Mouse (Mus musculus): ENCODE results near the gene Olfr1193. TPM values are rescaled to one million over a fixed set of nuclear protein-coding genes. Genes with fewer than 3 reads are reported as not detected.
"Not testable (repeated sequence)": the region's sequence is repeated elsewhere in the genome, so short reads cannot be mapped to it uniquely, and the experiment has no call there.

The Olfr1193 gene
- not detected in 2 replicates for polyA plus RNA-seq (2016; fragmentation: Nextera tagmentation; extraction: Ambion mirVana)

GRCm38 (mm10) chr2:88675328-88675727 is at the start of gene Olfr1193:
Olfr1193 (plus strand) TSS chr2:88675628.
- H3K36me3 ChIP-seq; H3K27me3 ChIP-seq (ENCODE audit: insufficient read depth, poor library complexity, severe bottlenecking); H3K27ac ChIP-seq; H3K4me3 ChIP-seq; H3K9me3 ChIP-seq; DNase-seq (ENCODE audit: low spot score); H3K4me1 ChIP-seq (replicated peaks): not testable (repeated sequence)

GRCm38 (mm10) chr2:88640242-88640641 is 35.2 kb upstream of the Olfr1193 start, which contains the start of gene Olfr1191-ps1:
Olfr1191-ps1 (plus strand) TSS chr2:88640542.
- not testable (repeated sequence) for H3K4me1 ChIP-seq (replicated peaks); H3K9me3 ChIP-seq; H3K36me3 ChIP-seq; DNase-seq (ENCODE audit: low spot score); H3K4me3 ChIP-seq; H3K27ac ChIP-seq; H3K27me3 ChIP-seq (ENCODE audit: insufficient read depth, poor library complexity, severe bottlenecking)
- 96% methylated on average over 1 of the region's 1 CpGs for WGBS

- Histone ChIP-seq H3K27me3 (ENCODE audit: insufficient read depth, poor library complexity, severe bottlenecking) (no peaks in the 10 kb centered on the region), H3K36me3 (no peaks in the 10 kb centered on the region), H3K27ac (no peak within 1 kb of the TSS), H3K9me3 (no peaks in the 10 kb centered on the region), H3K4me1 (replicated peaks) (no peaks in the 10 kb centered on the region), H3K4me3 (no peak within 1 kb of the TSS)
- DNase-seq (ENCODE audit: low spot score): no peak
- WGBS: 51% methylated on average over 1 of the region's 1 CpGs
These were observed 27.2 kb upstream of the Olfr1193 start, which contains the start of gene Olfr1192-ps1 for GRCm38 (mm10) chr2:88648209-88648608. Olfr1192-ps1 (plus strand) TSS chr2:88648509.

GRCm38 (mm10) chr2:88689087-88689486 is 13.7 kb downstream of the Olfr1193 start, which contains the start of gene Olfr1195:
Olfr1195 (minus strand) TSS chr2:88689187.
- no peaks in the 10 kb centered on the region for H3K9me3 ChIP-seq
- H3K4me1 ChIP-seq (replicated peaks): no peaks in the 10 kb centered on the region
- no peak within 1 kb of the TSS for H3K27ac ChIP-seq
- DNase-seq (ENCODE audit: low spot score): no peak
- H3K4me3 ChIP-seq: no peak within 1 kb of the TSS
- no peaks in the 10 kb centered on the region for H3K36me3 ChIP-seq
- H3K27me3 ChIP-seq (ENCODE audit: insufficient read depth, poor library complexity, severe bottlenecking): no peaks in the 10 kb centered on the region

- no peak within 1 kb of the TSS for H3K27ac ChIP-seq
- no peaks in the 10 kb centered on the region for H3K9me3 ChIP-seq
- DNase-seq (ENCODE audit: low spot score): no peak
- WGBS: 91% methylated on average over 2 of the region's 2 CpGs
- no peaks in the 10 kb centered on the region for H3K36me3 ChIP-seq
- H3K4me3 ChIP-seq: no peak within 1 kb of the TSS
- no peaks in the 10 kb centered on the region for H3K4me1 ChIP-seq (replicated peaks)
- H3K27me3 ChIP-seq (ENCODE audit: insufficient read depth, poor library complexity, severe bottlenecking): no peaks in the 10 kb centered on the region
These were observed 29.1 kb downstream of the Olfr1193 start, which contains the start of gene Olfr1196 for GRCm38 (mm10) chr2:88704497-88704896. Olfr1196 (minus strand) TSS chr2:88704597.

Other genes with a start within 250 kb of the Olfr1193 start
- not detected in 2 replicates for gene Olfr1181, start 249.5 kb upstream of the Olfr1193 start, polyA plus RNA-seq (2016; fragmentation: Nextera tagmentation; extraction: Ambion mirVana)
- gene Gm13757, start 226.5 kb upstream of the Olfr1193 start, polyA plus RNA-seq (2016; fragmentation: Nextera tagmentation; extraction: Ambion mirVana): not detected in 2 replicates
- not detected in 2 replicates for gene Olfr1183, start 220.8 kb upstream of the Olfr1193 start, polyA plus RNA-seq (2016; fragmentation: Nextera tagmentation; extraction: Ambion mirVana)
- gene Olfr1184, start 192.0 kb upstream of the Olfr1193 start, polyA plus RNA-seq (2016; fragmentation: Nextera tagmentation; extraction: Ambion mirVana): not detected in 2 replicates
- not detected in 2 replicates for gene Olfr1185-ps1, start 182.3 kb upstream of the Olfr1193 start, polyA plus RNA-seq (2016; fragmentation: Nextera tagmentation; extraction: Ambion mirVana)
- not detected in 2 replicates for gene Olfr1186, start 157.1 kb upstream of the Olfr1193 start, polyA plus RNA-seq (2016; fragmentation: Nextera tagmentation; extraction: Ambion mirVana)
- gene Olfr1188, start 118.7 kb upstream of the Olfr1193 start, polyA plus RNA-seq (2016; fragmentation: Nextera tagmentation; extraction: Ambion mirVana): not detected in 2 replicates
- not detected in 2 replicates for gene Olfr1189, start 89.2 kb upstream of the Olfr1193 start, polyA plus RNA-seq (2016; fragmentation: Nextera tagmentation; extraction: Ambion mirVana)
- gene Olfr1191-ps1, start 35.1 kb upstream of the Olfr1193 start, polyA plus RNA-seq (2016; fragmentation: Nextera tagmentation; extraction: Ambion mirVana): not detected in 2 replicates
- not detected in 2 replicates for gene Olfr1192-ps1, start 27.1 kb upstream of the Olfr1193 start, polyA plus RNA-seq (2016; fragmentation: Nextera tagmentation; extraction: Ambion mirVana)
- not detected in 2 replicates for gene Olfr1195, start 13.6 kb downstream of the Olfr1193 start, polyA plus RNA-seq (2016; fragmentation: Nextera tagmentation; extraction: Ambion mirVana)
- gene Olfr1196, start 29.0 kb downstream of the Olfr1193 start, polyA plus RNA-seq (2016; fragmentation: Nextera tagmentation; extraction: Ambion mirVana): not detected in 2 replicates
- not detected in 2 replicates for gene Olfr1197, start 56.7 kb downstream of the Olfr1193 start, polyA plus RNA-seq (2016; fragmentation: Nextera tagmentation; extraction: Ambion mirVana)
- gene Olfr1198, start 75.7 kb downstream of the Olfr1193 start, polyA plus RNA-seq (2016; fragmentation: Nextera tagmentation; extraction: Ambion mirVana): not detected in 2 replicates
- gene Olfr1199, start 84.8 kb downstream of the Olfr1193 start, polyA plus RNA-seq (2016; fragmentation: Nextera tagmentation; extraction: Ambion mirVana): not detected in 2 replicates
- not detected in 2 replicates for gene Olfr1200, start 94.9 kb downstream of the Olfr1193 start, polyA plus RNA-seq (2016; fragmentation: Nextera tagmentation; extraction: Ambion mirVana)
- not detected in 2 replicates for gene Olfr1201, start 117.4 kb downstream of the Olfr1193 start, polyA plus RNA-seq (2016; fragmentation: Nextera tagmentation; extraction: Ambion mirVana)
- gene Olfr1202, start 138.9 kb downstream of the Olfr1193 start, polyA plus RNA-seq (2016; fragmentation: Nextera tagmentation; extraction: Ambion mirVana): 0.04 TPM in 1 of 2 replicates, not detected in the other
- not detected in 2 replicates for gene Olfr1205, start 154.1 kb downstream of the Olfr1193 start, polyA plus RNA-seq (2016; fragmentation: Nextera tagmentation; extraction: Ambion mirVana)
- gene Olfr1204, start 173.7 kb downstream of the Olfr1193 start, polyA plus RNA-seq (2016; fragmentation: Nextera tagmentation; extraction: Ambion mirVana): not detected in 2 replicates
- not detected in 2 replicates for gene Olfr1206, start 187.6 kb downstream of the Olfr1193 start, polyA plus RNA-seq (2016; fragmentation: Nextera tagmentation; extraction: Ambion mirVana)
- gene Olfr1208, start 226.7 kb downstream of the Olfr1193 start, polyA plus RNA-seq (2016; fragmentation: Nextera tagmentation; extraction: Ambion mirVana): not detected in 2 replicates
- gene Olfr1209, start 239.5 kb downstream of the Olfr1193 start, polyA plus RNA-seq (2016; fragmentation: Nextera tagmentation; extraction: Ambion mirVana): not detected in 2 replicates

Measured in hindbrain, embryonic 10.5 days (tissue).